Mouse (Mus musculus) spleen, adult 2 months (tissue): ENCODE results near the gene Pde11a. TPM values are rescaled to one million over a fixed set of nuclear protein-coding genes. Genes with fewer than 3 reads are reported as not detected.

Experiments used
- DNase-seq, 2 experiments: peaks; one replicate each; pipeline versions ENCODE4 v3.0.0 to v3.0.0-alpha.2; 2012 to 2021; ENCODE audit warnings: low spot score in 2 of 2, low read depth in 1 of 2
- H3K27ac ChIP-seq: fragments of 200-500 bp; 2 replicates; pipeline ENCODE4 v1.5.1; 2012; ENCODE audit warnings: low read length, inconsistent platforms; ENCODE audit not compliant: insufficient read depth
- H3K27me3 ChIP-seq: fragments of 200-500 bp; 2 replicates; pipeline ENCODE4 v1.6.1; 2012; ENCODE audit warnings: mild to moderate bottlenecking, moderate library complexity, low read length, inconsistent platforms; ENCODE audit not compliant: control insufficient read depth, insufficient read depth
- H3K36me3 ChIP-seq: fragments of 200-500 bp; 2 replicates; pipeline ENCODE4 v1.6.1; 2012; ENCODE audit warnings: mild to moderate bottlenecking, low read length, inconsistent platforms; ENCODE audit not compliant: control insufficient read depth, insufficient read depth
- H3K4me1 ChIP-seq: fragments of 200-500 bp; 2 replicates; pipeline ENCODE4 v1.6.1; 2011; ENCODE audit warnings: inconsistent platforms; ENCODE audit not compliant: control insufficient read depth, insufficient read depth, insufficient read length
- H3K4me3 ChIP-seq: fragments of 200-500 bp; 2 replicates; pipeline ENCODE4 v1.5.1; 2011; ENCODE audit warnings: mild to moderate bottlenecking, inconsistent platforms; ENCODE audit not compliant: insufficient read depth, insufficient read length; ENCODE audit errors: extremely low read depth
- CTCF ChIP-seq: fragments of 200-500 bp; IDR thresholded peaks from 2 replicates; pipeline ENCODE4 v1.5.1; 2011; ENCODE audit warnings: mild to moderate bottlenecking, inconsistent platforms; ENCODE audit not compliant: insufficient read depth, insufficient read length, insufficient replicate concordance; ENCODE audit errors: extremely low read depth
- POLR2A ChIP-seq: fragments of 200-500 bp; IDR thresholded peaks from 2 replicates; pipeline ENCODE4 v1.6.1; 2011; ENCODE audit warnings: low read depth, low read length, inconsistent platforms
- WGBS: fragments of 180-500 bp; shearing (Covaris S2); methylation state at CpG from one replicate; pipeline ENCODE4 v1.1.7; 2018; 5-methylcytosine and 5-hydroxymethylcytosine counted together
- polyA plus RNA-seq: library from polyadenylated mRNA; depleted of rRNA; stranded (reverse); fragments of >200 nt; gene quantifications from 2 replicates; pipeline ENCODE4 v1.2.3, GENCODE M21; 2012

The Pde11a gene
- polyA plus RNA-seq, 1 experiment: 0.26 TPM

DNA sequence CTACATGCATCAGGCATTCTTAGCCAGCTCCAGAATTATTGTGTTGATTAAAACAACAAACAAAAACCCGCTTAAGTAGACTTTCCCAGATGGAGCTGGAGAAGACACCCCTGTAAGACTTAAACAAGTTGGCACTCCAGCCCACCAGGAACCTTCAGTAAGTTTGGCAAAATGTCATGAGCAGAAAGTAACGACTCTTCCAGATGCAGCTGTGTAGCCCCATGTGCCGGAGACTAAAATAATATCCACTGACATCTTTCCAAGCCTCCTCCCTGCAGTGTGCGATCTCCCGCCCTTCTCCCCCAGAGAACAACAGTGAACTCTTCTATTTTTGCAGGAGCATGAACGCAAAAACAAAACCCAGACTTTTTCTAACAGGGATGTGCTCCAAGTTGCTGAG, 265.5 kb downstream of the Pde11a start:
- Histone ChIP-seq H3K36me3 (no peaks in the 10 kb centered on the region), H3K4me1 (peaks cover 2% of the 10 kb centered on the region; the same call in 1 of the 2 replicates), H3K4me3 (no peak overlapping the region), H3K27me3 (no peaks in the 10 kb centered on the region), H3K27ac (no peak overlapping the region)
- WGBS: 77% methylated on average over 6 of the region's 6 CpGs
- no peak for TF ChIP-seq POLR2A
- TF ChIP-seq CTCF: no peak
- DNase-seq: no peak

DNA sequence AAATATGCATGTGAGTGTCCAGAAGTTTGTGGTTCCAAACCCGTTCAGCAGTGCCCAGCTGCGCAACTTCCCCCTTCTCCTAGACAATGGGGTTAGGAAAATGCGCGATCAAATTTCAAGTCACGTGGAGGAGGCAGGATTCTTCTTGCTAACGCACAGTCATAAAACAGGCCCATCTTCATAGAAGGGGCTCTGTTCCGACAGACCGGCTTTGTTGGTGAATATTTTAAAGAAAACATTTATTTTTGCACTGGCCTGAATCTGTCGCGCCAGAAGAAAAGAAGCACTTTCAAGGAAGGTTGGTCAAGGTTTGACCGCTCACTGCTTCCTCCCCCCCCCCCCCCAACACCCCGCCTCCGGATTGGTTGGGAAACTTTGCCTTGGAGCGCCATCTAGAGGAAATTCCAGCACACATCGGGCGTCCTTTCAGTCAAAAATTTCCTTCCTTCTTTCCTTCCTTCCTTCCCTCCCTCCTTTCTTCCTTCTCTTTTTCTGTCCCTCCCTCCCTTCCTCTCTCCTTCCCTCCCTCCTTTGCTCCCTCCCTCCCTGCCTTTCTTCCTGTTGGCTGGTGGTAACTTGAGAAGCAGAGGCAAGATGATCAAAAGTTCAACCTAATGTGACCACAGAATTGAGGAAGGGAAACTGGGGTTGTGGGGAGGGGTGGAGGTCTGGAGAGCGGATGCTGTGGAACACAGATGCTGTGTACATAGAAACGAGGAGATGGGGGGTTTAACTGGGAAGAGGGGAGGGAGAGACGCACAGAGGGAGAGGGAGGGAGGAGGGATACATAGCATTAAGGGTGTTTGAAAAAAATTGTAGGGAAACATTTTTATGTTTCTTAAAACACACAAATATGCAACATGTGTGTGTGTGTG, 267.9 kb downstream of the Pde11a start:
- no peaks in the 10 kb centered on the region for H3K27me3 ChIP-seq
- peaks cover 2% of the 10 kb centered on the region; the same call in 1 of the 2 replicates for H3K4me1 ChIP-seq
- peak; percentile 7 to 32 for DNase-seq
- no peaks in the 10 kb centered on the region for H3K36me3 ChIP-seq
- WGBS: 1% methylated on average over 19 of the region's 19 CpGs
- H3K4me3 ChIP-seq: peak overlapping the region; percentile 31; the same call in 1 of the 2 replicates
- H3K27ac ChIP-seq: no peak overlapping the region
- no peak for TF ChIP-seq POLR2A
- TF ChIP-seq CTCF: peak; percentile 33; the same call in 1 of the 2 replicates

DNA sequence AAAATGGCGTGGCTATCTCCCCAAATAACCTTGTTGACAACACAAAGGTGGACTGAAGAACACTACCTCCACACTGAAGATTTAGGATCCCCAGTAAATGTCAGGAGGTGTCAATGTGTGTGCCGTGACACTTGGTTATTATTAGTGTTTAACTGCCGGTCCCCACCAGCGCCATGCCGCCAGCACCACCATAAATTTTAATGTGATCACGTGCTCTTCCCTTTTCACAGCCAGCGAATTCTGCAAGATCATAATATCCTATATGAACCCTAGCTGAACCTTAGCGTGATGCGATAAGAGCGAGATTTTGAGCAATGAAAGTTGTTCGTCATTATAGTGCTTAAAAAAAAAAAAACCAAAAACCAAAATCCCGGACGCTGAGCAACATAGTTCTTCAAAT, 269.3 kb downstream of the Pde11a start:
- Histone ChIP-seq H3K36me3 (no peaks in the 10 kb centered on the region), H3K4me3 (no peak overlapping the region), H3K27me3 (no peaks in the 10 kb centered on the region), H3K4me1 (peaks cover 2% of the 10 kb centered on the region; the same call in 1 of the 2 replicates), H3K27ac (no peak overlapping the region)
- DNase-seq: no peak
- 48% methylated on average over 13 of the region's 13 CpGs for WGBS
- TF ChIP-seq CTCF (no peak), POLR2A (no peak)

DNA sequence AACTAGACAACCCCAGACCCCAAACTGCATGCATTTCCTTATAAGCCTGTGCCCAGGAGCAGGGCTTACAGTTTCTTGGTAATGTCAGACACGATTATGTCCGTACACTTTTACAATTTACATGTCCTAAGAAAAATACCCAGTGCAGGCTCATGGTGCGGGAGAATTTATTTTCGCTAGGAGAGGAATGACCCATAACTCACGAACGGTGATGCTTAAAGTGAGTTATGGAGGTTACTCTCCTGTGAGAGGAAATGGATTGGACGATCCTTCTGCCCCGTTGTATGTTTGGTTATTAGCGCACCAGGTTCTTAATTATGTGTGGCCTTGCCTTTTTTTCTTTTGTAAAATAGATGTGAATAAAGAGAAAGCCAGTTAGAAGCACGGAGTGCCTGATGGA, 270.4 kb downstream of the Pde11a start:
- TF ChIP-seq POLR2A: no peak
- no peak for TF ChIP-seq CTCF
- Histone ChIP-seq H3K4me1 (peaks cover 2% of the 10 kb centered on the region; the same call in 1 of the 2 replicates), H3K27me3 (no peaks in the 10 kb centered on the region), H3K27ac (no peak overlapping the region), H3K36me3 (no peaks in the 10 kb centered on the region), H3K4me3 (no peak overlapping the region)
- DNase-seq: no peak
- 93% methylated on average over 10 of the region's 10 CpGs for WGBS

DNA sequence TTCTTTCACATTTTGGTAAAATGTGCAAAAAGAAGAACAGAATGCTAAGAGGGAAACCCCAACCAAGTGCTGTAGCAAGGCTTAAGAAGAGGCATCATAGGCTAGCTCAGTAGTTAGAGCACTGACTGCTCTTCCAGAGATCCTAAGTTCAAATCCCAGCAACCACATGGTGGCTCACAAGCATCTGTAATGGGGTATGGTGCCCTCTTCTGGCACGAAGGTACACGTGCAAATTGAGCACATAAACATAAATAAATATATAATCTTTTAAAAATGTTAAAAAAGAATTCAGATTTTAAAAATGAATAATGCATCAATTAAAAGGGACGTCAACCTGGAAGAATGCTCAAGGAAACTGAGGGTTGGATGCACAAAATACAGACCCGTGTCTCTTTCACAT, 271.4 kb downstream of the Pde11a start:
- no peaks in the 10 kb centered on the region for H3K36me3 ChIP-seq
- TF ChIP-seq CTCF: no peak
- TF ChIP-seq POLR2A: no peak
- H3K27me3 ChIP-seq: no peaks in the 10 kb centered on the region
- no peak for DNase-seq
- no peak overlapping the region for H3K27ac ChIP-seq
- no peak overlapping the region for H3K4me3 ChIP-seq
- 74% methylated on average over 4 of the region's 4 CpGs for WGBS
- H3K4me1 ChIP-seq: peaks cover 2% of the 10 kb centered on the region; the same call in 1 of the 2 replicates

DNA sequence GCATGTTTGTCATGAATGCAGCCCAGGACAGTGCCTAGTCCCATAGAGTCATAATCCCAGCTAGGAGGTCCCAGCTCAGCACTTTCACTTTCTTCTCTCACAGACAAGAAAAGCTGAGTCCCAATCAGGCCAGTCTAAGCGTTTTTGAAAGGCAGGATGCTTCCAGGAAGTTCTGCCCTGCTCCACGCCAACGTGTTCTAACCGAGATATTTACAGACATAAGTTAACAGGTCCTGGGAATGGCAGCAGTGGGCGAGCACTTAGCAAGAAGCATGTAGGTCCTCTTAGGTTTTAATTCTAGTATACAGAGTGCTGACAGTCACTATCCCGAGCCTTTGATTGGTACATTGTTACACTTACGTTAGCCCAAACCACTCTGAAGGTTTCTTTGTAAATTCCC, 273.3 kb downstream of the Pde11a start:
- Histone ChIP-seq H3K27ac (no peak overlapping the region), H3K36me3 (no peaks in the 10 kb centered on the region), H3K4me1 (no peaks in the 10 kb centered on the region), H3K27me3 (no peaks in the 10 kb centered on the region), H3K4me3 (no peak overlapping the region)
- 47% methylated on average over 7 of the region's 7 CpGs for WGBS
- TF ChIP-seq POLR2A: no peak
- TF ChIP-seq CTCF: no peak
- DNase-seq: no peak

DNA sequence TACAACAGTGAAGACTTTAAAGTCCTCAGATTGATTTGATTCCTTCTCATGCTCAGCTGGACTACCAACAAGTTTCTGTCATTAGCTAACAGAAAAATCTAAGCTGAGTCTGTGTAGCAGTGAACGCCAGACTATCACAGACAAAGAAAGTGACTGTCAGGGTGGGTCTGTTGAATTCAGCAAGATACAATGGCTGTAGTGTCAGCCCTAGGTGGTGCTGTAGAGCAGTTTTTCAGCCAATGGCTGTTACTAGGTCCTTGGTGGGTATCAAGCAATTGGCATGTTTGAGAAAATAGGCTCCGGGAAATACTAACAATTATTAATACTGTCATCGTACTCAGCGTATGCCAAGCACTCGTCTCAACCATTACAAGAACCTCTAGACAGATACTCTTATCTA, 274.5 kb downstream of the Pde11a start:
- Histone ChIP-seq H3K27me3 (no peaks in the 10 kb centered on the region), H3K4me3 (no peak overlapping the region), H3K4me1 (no peaks in the 10 kb centered on the region), H3K36me3 (no peaks in the 10 kb centered on the region), H3K27ac (no peak overlapping the region)
- TF ChIP-seq CTCF (no peak), POLR2A (no peak)
- WGBS: 81% methylated on average over 5 of the region's 5 CpGs
- DNase-seq: peak in 1 of 2 experiments; percentile 9
